Mouse (Mus musculus): Measurements from ENCODE around the gene Nckap5l. TPM values are rescaled to one million over a fixed set of nuclear protein-coding genes. Genes with fewer than 3 reads are reported as not detected.

Nckap5l gene
- polyA plus RNA-seq, 1 experiment from 2014 or later: 11.3 TPM

GRCm38 (mm10) chr15:99438966-99439698 is 18.4 kb downstream of the Nckap5l start:
- H3K9me3 ChIP-seq (replicated peaks): no peaks in the 10 kb centered on the region
- H3K27ac ChIP-seq (replicated peaks): no peak overlapping the region
- H3K4me1 ChIP-seq: peaks cover 45% of the 10 kb centered on the region
- WGBS: 83% methylated on average over 8 of the region's 8 CpGs
- H3K4me3 ChIP-seq: no peak overlapping the region
- no peak for DNase-seq (ENCODE audit: low spot score)
- peaks cover 47% of the 10 kb centered on the region for H3K36me3 ChIP-seq
- no peaks in the 10 kb centered on the region for H3K27me3 ChIP-seq (ENCODE audit: low read depth, poor library complexity, severe bottlenecking)

GRCm38 (mm10) chr15:99433913-99434312 is 23.6 kb downstream of the Nckap5l start:
- H3K27me3 ChIP-seq (ENCODE audit: low read depth, poor library complexity, severe bottlenecking): no peaks in the 10 kb centered on the region
- DNase-seq (ENCODE audit: low spot score): no peak
- 92% methylated on average over 12 of the region's 12 CpGs for WGBS
- no peak overlapping the region for H3K4me3 ChIP-seq
- peaks cover 87% of the 10 kb centered on the region for H3K36me3 ChIP-seq
- 0 out of 2 replicates have a peak overlapping the region, but pooled peaks have one; percentile 55 for H3K27ac ChIP-seq (replicated peaks)
- peaks cover 24% of the 10 kb centered on the region for H3K4me1 ChIP-seq
- H3K9me3 ChIP-seq (replicated peaks): no peaks in the 10 kb centered on the region

GRCm38 (mm10) chr15:99433081-99433718 is 24.3 kb downstream of the Nckap5l start:
- Histone ChIP-seq H3K4me1 (peaks cover 24% of the 10 kb centered on the region), H3K27ac (replicated peaks) (no peak overlapping the region), H3K27me3 (ENCODE audit: low read depth, poor library complexity, severe bottlenecking) (no peaks in the 10 kb centered on the region), H3K9me3 (replicated peaks) (no peaks in the 10 kb centered on the region), H3K4me3 (no peak overlapping the region), H3K36me3 (peaks cover 87% of the 10 kb centered on the region)
- DNase-seq (ENCODE audit: low spot score): no peak
- WGBS: 91% methylated on average over 16 of the region's 16 CpGs

GRCm38 (mm10) chr15:99431967-99432366 is 25.6 kb downstream of the Nckap5l start:
- DNase-seq (ENCODE audit: low spot score): no peak
- H3K27me3 ChIP-seq (ENCODE audit: low read depth, poor library complexity, severe bottlenecking): no peaks in the 10 kb centered on the region
- H3K4me1 ChIP-seq: peaks cover 20% of the 10 kb centered on the region
- WGBS: 85% methylated on average over 8 of the region's 8 CpGs
- H3K4me3 ChIP-seq: no peak overlapping the region
- H3K9me3 ChIP-seq (replicated peaks): no peaks in the 10 kb centered on the region
- H3K27ac ChIP-seq (replicated peaks): no peak overlapping the region; the same call in 1 of the 2 replicates
- peaks cover 88% of the 10 kb centered on the region for H3K36me3 ChIP-seq

GRCm38 (mm10) chr15:99431504-99431903 is 26.0 kb downstream of the Nckap5l start:
- H3K9me3 ChIP-seq (replicated peaks): no peaks in the 10 kb centered on the region
- H3K27me3 ChIP-seq (ENCODE audit: low read depth, poor library complexity, severe bottlenecking): no peaks in the 10 kb centered on the region
- 91% methylated on average over 7 of the region's 7 CpGs for WGBS
- peaks cover 88% of the 10 kb centered on the region for H3K36me3 ChIP-seq
- H3K4me1 ChIP-seq: peaks cover 16% of the 10 kb centered on the region
- no peak overlapping the region for H3K27ac ChIP-seq (replicated peaks)
- H3K4me3 ChIP-seq: no peak overlapping the region
- DNase-seq (ENCODE audit: low spot score): no peak

- H3K36me3 ChIP-seq: peaks cover 88% of the 10 kb centered on the region
- H3K4me3 ChIP-seq: no peak overlapping the region
- H3K4me1 ChIP-seq: peaks cover 11% of the 10 kb centered on the region
- DNase-seq (ENCODE audit: low spot score): no peak
- H3K27ac ChIP-seq (replicated peaks): no peak overlapping the region
- WGBS: 93% methylated on average over 10 of the region's 10 CpGs
- no peaks in the 10 kb centered on the region for H3K27me3 ChIP-seq (ENCODE audit: low read depth, poor library complexity, severe bottlenecking)
- no peaks in the 10 kb centered on the region for H3K9me3 ChIP-seq (replicated peaks)
Measured at GRCm38 (mm10) chr15:99431063-99431462, 26.5 kb downstream of the Nckap5l start.

- Histone ChIP-seq H3K27me3 (ENCODE audit: low read depth, poor library complexity, severe bottlenecking) (no peaks in the 10 kb centered on the region), H3K4me1 (peaks cover 6% of the 10 kb centered on the region), H3K36me3 (peaks cover 91% of the 10 kb centered on the region), H3K27ac (replicated peaks) (no peak overlapping the region), H3K4me3 (no peak overlapping the region), H3K9me3 (replicated peaks) (no peaks in the 10 kb centered on the region)
- 85% methylated on average over 8 of the region's 8 CpGs for WGBS
- DNase-seq (ENCODE audit: low spot score): no peak
Measured at GRCm38 (mm10) chr15:99430394-99430793, 27.2 kb downstream of the Nckap5l start.

GRCm38 (mm10) chr15:99423884-99424283 is 33.7 kb downstream of the Nckap5l start:
- Histone ChIP-seq H3K36me3 (peaks cover 75% of the 10 kb centered on the region), H3K27me3 (ENCODE audit: low read depth, poor library complexity, severe bottlenecking) (no peaks in the 10 kb centered on the region), H3K4me1 (peaks cover 27% of the 10 kb centered on the region), H3K27ac (replicated peaks) (no peak overlapping the region), H3K4me3 (no peak overlapping the region), H3K9me3 (replicated peaks) (no peaks in the 10 kb centered on the region)
- 90% methylated on average over 9 of the region's 9 CpGs for WGBS
- DNase-seq (ENCODE audit: low spot score): no peak

- Histone ChIP-seq H3K27ac (replicated peaks) (no peak overlapping the region), H3K36me3 (peaks cover 67% of the 10 kb centered on the region), H3K4me3 (no peak overlapping the region)
Measured at GRCm38 (mm10) chr15:99423131-99423530, 34.4 kb downstream of the Nckap5l start.

GRCm38 (mm10) chr15:99422551-99422950 is 35.0 kb downstream of the Nckap5l start:
- H3K27ac ChIP-seq (replicated peaks): peak overlapping the region; percentile 93; the same call in 1 of the 2 replicates
- peaks cover 61% of the 10 kb centered on the region for H3K36me3 ChIP-seq
- no peak overlapping the region for H3K4me3 ChIP-seq
- WGBS: 93% methylated on average over 23 of the region's 23 CpGs
- peaks cover 33% of the 10 kb centered on the region for H3K4me1 ChIP-seq
- H3K27me3 ChIP-seq (ENCODE audit: low read depth, poor library complexity, severe bottlenecking): no peaks in the 10 kb centered on the region
- H3K9me3 ChIP-seq (replicated peaks): no peaks in the 10 kb centered on the region
- DNase-seq (ENCODE audit: low spot score): no peak

More at GRCm38 (mm10) chr15:99423131-99423530, 34.4 kb downstream of the Nckap5l start:
- Histone ChIP-seq H3K4me1 (peaks cover 28% of the 10 kb centered on the region), H3K9me3 (replicated peaks) (no peaks in the 10 kb centered on the region), H3K27me3 (ENCODE audit: low read depth, poor library complexity, severe bottlenecking) (no peaks in the 10 kb centered on the region)
- 86% methylated on average over 10 of the region's 10 CpGs for WGBS
- DNase-seq (ENCODE audit: low spot score): no peak

GRCm38 (mm10) chr15:99421676-99422075 is 35.9 kb downstream of the Nckap5l start:
- WGBS: 87% methylated on average over 8 of the region's 8 CpGs
- Histone ChIP-seq H3K27ac (replicated peaks) (peak overlapping the region; percentile 93; the same call in 1 of the 2 replicates), H3K27me3 (ENCODE audit: low read depth, poor library complexity, severe bottlenecking) (no peaks in the 10 kb centered on the region), H3K4me1 (peaks cover 33% of the 10 kb centered on the region), H3K36me3 (peaks cover 53% of the 10 kb centered on the region), H3K4me3 (no peak overlapping the region), H3K9me3 (replicated peaks) (no peaks in the 10 kb centered on the region)
- no peak for DNase-seq (ENCODE audit: low spot score)

- WGBS: 83% methylated on average over 9 of the region's 9 CpGs
- Histone ChIP-seq H3K9me3 (replicated peaks) (no peaks in the 10 kb centered on the region), H3K36me3 (peaks cover 47% of the 10 kb centered on the region), H3K4me3 (peak overlapping the region; percentile 37; the same call in 1 of the 2 replicates), H3K4me1 (peaks cover 33% of the 10 kb centered on the region), H3K27me3 (ENCODE audit: low read depth, poor library complexity, severe bottlenecking) (no peaks in the 10 kb centered on the region), H3K27ac (replicated peaks) (peak overlapping the region; percentile 93)
- DNase-seq (ENCODE audit: low spot score): no peak
Measured at GRCm38 (mm10) chr15:99421152-99421551, 36.4 kb downstream of the Nckap5l start.

GRCm38 (mm10) chr15:99420521-99421014 is 37.0 kb downstream of the Nckap5l start:
- 15% methylated on average over 12 of the region's 12 CpGs for WGBS
- Histone ChIP-seq H3K27ac (replicated peaks) (peak overlapping the region; percentile 93), H3K9me3 (replicated peaks) (no peaks in the 10 kb centered on the region), H3K36me3 (peaks cover 41% of the 10 kb centered on the region), H3K27me3 (ENCODE audit: low read depth, poor library complexity, severe bottlenecking) (no peaks in the 10 kb centered on the region), H3K4me1 (peaks cover 33% of the 10 kb centered on the region), H3K4me3 (peak overlapping the region; percentile 37)
- DNase-seq (ENCODE audit: low spot score): peak; percentile 83

All from midbrain, embryonic 10.5 days (tissue).